Mouse (Mus musculus) neural tube, embryonic 11.5 days (tissue): ENCODE measurements around the gene Nxn. TPM values are rescaled to one million over a fixed set of nuclear protein-coding genes. Genes with fewer than 3 reads are reported as not detected.
"Not testable (repeated sequence)": the region's sequence is repeated elsewhere in the genome, so short reads cannot be mapped to it uniquely, and the experiment has no call there.

Experiments
- ATAC-seq: fragments of 200-750 bp; cut with Nextera tagmentation; 2 replicates; pipeline ENCODE4 v1.8.0; 2017; ENCODE audit warnings: moderate number of reproducible peaks, mild to moderate bottlenecking, moderate TSS enrichment, moderate library complexity; ENCODE audit not compliant: insufficient read depth, low FRiP score, low TSS enrichment
- DNase-seq: peaks from one replicate; pipeline ENCODE4 v3.0.0-alpha.2; 2015; ENCODE audit warnings: low spot score
- H3K27ac ChIP-seq: fragments of 300-500 bp; sonication (generic); 2 replicates; pipeline ENCODE4 v1.5.1; 2014; ENCODE audit warnings: low read depth, mild to moderate bottlenecking, low read length
- H3K27me3 ChIP-seq: fragments of 300-500 bp; sonication (generic); 2 replicates; pipeline ENCODE4 v1.6.1; 2014; ENCODE audit warnings: mild to moderate bottlenecking, low read length, mixed read lengths; ENCODE audit not compliant: control insufficient read depth, insufficient read depth
- H3K36me3 ChIP-seq: fragments of 300-500 bp; sonication (generic); 2 replicates; pipeline ENCODE4 v1.6.1; 2014; ENCODE audit warnings: mild to moderate bottlenecking, low read length, moderate library complexity, mixed read lengths; ENCODE audit not compliant: control insufficient read depth, insufficient read depth
- H3K4me1 ChIP-seq: fragments of 300-500 bp; sonication (generic); 2 replicates; pipeline ENCODE4 v1.6.1; 2014; ENCODE audit warnings: low read length, mixed read lengths; ENCODE audit not compliant: control insufficient read depth, insufficient read depth
- H3K4me2 ChIP-seq: fragments of 300-500 bp; sonication (generic); 2 replicates; pipeline ENCODE4 v1.6.1; 2014; ENCODE audit warnings: low read depth, mild to moderate bottlenecking, moderate library complexity
- H3K4me3 ChIP-seq: fragments of 300-500 bp; sonication (generic); 2 replicates; pipeline ENCODE4 v1.5.1; 2014; ENCODE audit warnings: low read depth, low read length
- H3K9ac ChIP-seq: fragments of 300-500 bp; sonication (generic); 2 replicates; pipeline ENCODE4 v1.6.1; 2014; ENCODE audit warnings: mild to moderate bottlenecking, low read length
- H3K9me3 ChIP-seq: fragments of 300-500 bp; sonication (generic); 2 replicates; pipeline ENCODE4 v1.6.1; 2016; ENCODE audit warnings: low read length; ENCODE audit not compliant: control insufficient read depth
- WGBS: fragments of 180-500 bp; shearing (Covaris S2); extraction: QIAGEN DNeasy Blood & Tissue Kit; methylation state at CpG from one replicate; pipeline ENCODE4 v1.1.7; 2014; 5-methylcytosine and 5-hydroxymethylcytosine counted together
- polyA plus RNA-seq: library from polyadenylated mRNA; unstranded; fragments of >200 nt; fragmentation: Nextera tagmentation; extraction: Ambion mirVana; gene quantifications from 2 replicates; pipeline ENCODE4 v1.2.1, GENCODE M21; 2014

The Nxn gene
- polyA plus RNA-seq, 1 experiment from 2014 or later, result 57.7 TPM

GRCm38 (mm10) chr11:76211595-76211994 lies 187.3 kb downstream of the Nxn start:
- not testable (repeated sequence) for H3K27ac ChIP-seq, H3K4me2 ChIP-seq, H3K27me3 ChIP-seq, DNase-seq, H3K4me3 ChIP-seq, ATAC-seq, H3K9ac ChIP-seq, H3K9me3 ChIP-seq, H3K4me1 ChIP-seq
- H3K36me3 ChIP-seq, result peaks cover 16% of the 10 kb centered on the region
- WGBS, result 87% methylated on average over 5 of the region's 6 CpGs

- Histone ChIP-seq H3K27me3 (no peaks in the 10 kb centered on the region), H3K4me3 (no peak overlapping the region), H3K9me3 (no peaks in the 10 kb centered on the region), H3K9ac (no peak overlapping the region), H3K4me1 (no peaks in the 10 kb centered on the region), H3K27ac (no peak overlapping the region), H3K4me2 (no peak overlapping the region), H3K36me3 (peaks cover 16% of the 10 kb centered on the region)
- ATAC-seq (no peak), DNase-seq (no peak)
- WGBS, result 94% methylated on average over 13 of the region's 13 CpGs
Observed at GRCm38 (mm10) chr11:76210228-76210985, 188.5 kb downstream of the Nxn start.

Other genes with a start within 250 kb of the Nxn start
- 50.1 and 50.8 TPM in 2 replicates for gene Vps53, start 219.5 kb downstream of the Nxn start, polyA plus RNA-seq
- 37.2 and 40.1 TPM in 2 replicates for gene Fam57a, start 219.5 kb downstream of the Nxn start, polyA plus RNA-seq
- 0.46 TPM in 1 of 2 replicates, not detected in the other for gene Dbil5, start 181.5 kb downstream of the Nxn start, polyA plus RNA-seq
- 37.9 and 43.6 TPM in 2 replicates for gene Gemin4, start 181.5 kb downstream of the Nxn start, polyA plus RNA-seq
- gene Mrm3, start 155.4 kb downstream of the Nxn start, polyA plus RNA-seq, result 18.6 and 18.8 TPM in 2 replicates
- 116 and 118 TPM in 2 replicates for gene Glod4, start 155.4 kb downstream of the Nxn start, polyA plus RNA-seq
- gene Timm22, start 7.8 kb upstream of the Nxn start, polyA plus RNA-seq, result 124 and 136 TPM in 2 replicates
- gene Abr, start 223.2 kb upstream of the Nxn start, polyA plus RNA-seq, result 43.2 and 44.9 TPM in 2 replicates